Mouse (Mus musculus) skeletal muscle tissue, adult 2 months (tissue): ENCODE data around the gene Rpl37.
A peak's percentile ranks its signal among the peaks of the same experiment; 100 is the strongest.

Experiments used
- DNase-seq: peaks from one replicate; pipeline ENCODE4 v3.0.0-alpha.2; 2012; ENCODE audit warnings: low read depth, low spot score

The Rpl37 gene

GRCm38 (mm10) chr15:5149187-5149586, 32.7 kb downstream of the Rpl37 start:
- DNase-seq: peak; percentile 20

GRCm38 (mm10) chr15:5152171-5152570, 35.7 kb downstream of the Rpl37 start:
- no peak for DNase-seq

GRCm38 (mm10) chr15:5154621-5155020, 38.2 kb downstream of the Rpl37 start:
- no peak for DNase-seq

GRCm38 (mm10) chr15:5155093-5155492, 38.6 kb downstream of the Rpl37 start:
- DNase-seq: no peak

DNA sequence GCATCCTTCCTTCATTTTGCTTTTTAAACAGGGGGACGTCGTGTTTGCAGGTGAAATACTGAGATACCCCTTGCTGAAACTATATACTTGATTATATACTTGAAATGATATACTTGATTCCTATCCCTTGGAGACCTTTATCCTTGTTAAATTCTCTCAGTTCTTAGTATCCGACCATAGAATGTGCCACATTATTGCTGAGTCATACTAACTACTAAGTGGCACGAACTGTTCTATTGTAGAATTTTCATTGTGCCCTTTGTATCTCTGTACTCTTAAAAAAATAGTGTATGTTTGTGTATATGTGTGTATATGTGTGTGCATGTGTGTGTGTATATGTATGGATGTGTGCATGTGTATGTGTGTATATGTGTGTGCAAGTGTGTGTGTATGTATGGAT, 39.9 kb downstream of the Rpl37 start:
- DNase-seq: no peak

DNA sequence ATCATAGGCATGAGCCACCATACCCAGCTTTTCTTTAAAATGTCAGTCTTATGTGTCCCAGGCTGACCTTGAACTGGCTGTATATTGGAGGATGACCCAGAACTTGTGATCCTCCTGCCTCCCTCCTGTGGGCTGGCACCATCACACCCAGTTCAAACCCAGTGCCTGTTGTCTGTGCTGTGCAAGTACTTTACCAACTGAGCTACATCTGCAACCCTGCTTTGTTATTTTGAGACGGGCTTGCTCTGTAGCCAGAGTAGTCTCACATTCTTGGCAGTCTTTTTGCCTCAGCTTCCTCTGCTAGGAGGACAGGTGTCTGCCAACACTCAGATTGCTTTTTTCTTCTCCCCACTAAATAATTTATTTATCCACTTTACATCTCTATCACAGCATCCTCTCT, 40.9 kb downstream of the Rpl37 start:
- no peak for DNase-seq

DNA sequence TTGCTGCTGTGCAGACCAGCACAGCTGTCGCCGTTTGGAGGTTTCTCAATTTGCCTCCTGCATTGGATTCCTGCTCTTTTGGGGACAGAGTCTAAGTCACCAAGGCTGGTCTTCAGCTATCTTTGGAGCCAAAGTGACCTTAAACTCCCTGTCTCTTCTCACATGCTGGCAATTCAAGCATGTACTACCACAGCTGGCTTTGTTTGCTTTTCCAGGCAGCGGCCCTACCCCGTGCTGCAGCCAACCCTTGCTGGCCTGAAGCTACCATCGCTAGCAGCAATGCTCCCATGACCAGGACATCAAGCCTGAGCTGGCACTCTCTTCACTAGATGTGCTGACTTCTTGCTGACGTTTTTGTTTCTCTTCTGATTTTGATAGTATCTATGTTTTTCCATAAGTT, 42.4 kb downstream of the Rpl37 start:
- DNase-seq: peak; percentile 45

DNA sequence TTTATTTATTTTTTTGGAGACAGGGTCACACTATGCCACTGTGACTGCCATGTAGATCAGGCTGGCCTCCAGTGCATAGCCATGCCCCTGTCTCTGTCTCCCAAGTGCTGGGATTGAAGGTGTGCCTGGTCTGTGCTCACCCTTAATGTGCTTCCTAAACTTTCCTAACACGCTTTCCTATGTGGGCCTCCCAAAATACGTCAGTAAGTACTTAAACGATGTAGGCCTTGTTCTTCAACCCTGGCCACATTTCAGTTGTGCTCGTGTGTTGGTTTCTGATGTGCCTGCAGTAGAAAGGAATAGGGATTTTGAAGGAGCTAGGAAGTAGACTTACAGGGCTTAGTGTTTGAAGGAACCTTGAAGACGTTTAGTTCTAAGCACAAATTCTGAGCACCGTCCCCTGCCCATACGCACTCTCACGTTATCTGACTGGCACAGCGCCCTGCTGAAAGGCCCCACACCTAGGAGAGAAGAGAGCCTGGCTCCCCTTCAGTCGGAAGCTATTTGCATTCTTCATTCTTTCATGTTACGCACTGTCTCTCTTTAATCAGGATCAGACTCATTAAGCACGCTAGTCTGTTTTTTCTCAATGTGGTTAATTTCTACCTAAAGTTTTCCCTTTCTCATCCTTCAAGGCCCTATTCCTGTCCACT, 48.8 kb downstream of the Rpl37 start:
- DNase-seq: no peak
